Mouse (Mus musculus) ES-Bruce4 (cell line): Measurements from ENCODE around the gene Tspan3. TPM values are rescaled to one million over a fixed set of nuclear protein-coding genes. Genes with fewer than 3 reads are reported as not detected.

Experiments used
- H3K27ac ChIP-seq: 2 replicates; pipeline ENCODE4 v1.5.1; 2012; ENCODE audit warnings: low read length, inconsistent platforms; ENCODE audit not compliant: insufficient read depth
- H3K27me3 ChIP-seq: 2 replicates; pipeline ENCODE4 v1.6.1; 2012; ENCODE audit warnings: mild to moderate bottlenecking, low read length, inconsistent platforms; ENCODE audit not compliant: control insufficient read depth, poor library complexity, insufficient read depth, severe bottlenecking
- H3K36me3 ChIP-seq: 2 replicates; pipeline ENCODE4 v1.6.1; 2012; ENCODE audit warnings: inconsistent platforms, mild to moderate bottlenecking, low read length, moderate library complexity; ENCODE audit not compliant: control insufficient read depth, poor library complexity, insufficient read depth, severe bottlenecking
- H3K4me1 ChIP-seq: one replicate; pipeline ENCODE4 v1.8.1; 2011; ENCODE audit warnings: low read length; ENCODE audit not compliant: control insufficient read depth, insufficient read depth
- H3K4me3 ChIP-seq: 2 replicates; pipeline ENCODE4 v1.5.1; 2011; ENCODE audit warnings: low read depth, mild to moderate bottlenecking, low read length
- H3K9ac ChIP-seq: 2 replicates; pipeline ENCODE4 v1.6.1; 2012; ENCODE audit warnings: low read depth, mild to moderate bottlenecking, inconsistent platforms; ENCODE audit not compliant: poor library complexity, severe bottlenecking
- H3K9me3 ChIP-seq: replicated peaks from 2 replicates; pipeline ENCODE4 v1.6.1; 2012; ENCODE audit warnings: mild to moderate bottlenecking, low read length, inconsistent platforms; ENCODE audit not compliant: control insufficient read depth, poor library complexity, insufficient read depth, severe bottlenecking
- CTCF ChIP-seq: IDR thresholded peaks from one replicate; pipeline ENCODE4 v1.8.1; 2011; ENCODE audit warnings: low read depth, low read length
- EP300 ChIP-seq: IDR thresholded peaks from 2 replicates; pipeline ENCODE4 v1.6.1; 2011; ENCODE audit warnings: low read depth, low read length; ENCODE audit not compliant: insufficient read depth
- POLR2A ChIP-seq: IDR thresholded peaks from one replicate; pipeline ENCODE4 v1.8.1; 2011; ENCODE audit warnings: low read length; ENCODE audit not compliant: insufficient read depth
- polyA plus RNA-seq: library from polyadenylated mRNA; stranded (reverse); fragments of >200 nt; gene quantifications from 2 replicates; pipeline ENCODE4 v1.2.4, GENCODE M21; 2011; ENCODE audit warnings: low read depth; ENCODE audit not compliant: missing spikeins, insufficient read depth, insufficient read length

Gene Tspan3
- polyA plus RNA-seq, 1 experiment: 91.2 TPM

GRCm38 (mm10) chr9:56146326-56146923, 18.9 kb downstream of the Tspan3 start:
- Histone ChIP-seq H3K36me3 (peaks cover 5% of the 10 kb centered on the region; the same call in 1 of the 2 replicates), H3K27me3 (no peaks in the 10 kb centered on the region), H3K4me1 (no peaks in the 10 kb centered on the region), H3K9me3 (no peaks in the 10 kb centered on the region), H3K4me3 (no peak overlapping the region), H3K27ac (no peak overlapping the region), H3K9ac (no peak overlapping the region)
- TF ChIP-seq POLR2A: no peak
- TF ChIP-seq EP300: no peak
- TF ChIP-seq CTCF: no peak

DNA sequence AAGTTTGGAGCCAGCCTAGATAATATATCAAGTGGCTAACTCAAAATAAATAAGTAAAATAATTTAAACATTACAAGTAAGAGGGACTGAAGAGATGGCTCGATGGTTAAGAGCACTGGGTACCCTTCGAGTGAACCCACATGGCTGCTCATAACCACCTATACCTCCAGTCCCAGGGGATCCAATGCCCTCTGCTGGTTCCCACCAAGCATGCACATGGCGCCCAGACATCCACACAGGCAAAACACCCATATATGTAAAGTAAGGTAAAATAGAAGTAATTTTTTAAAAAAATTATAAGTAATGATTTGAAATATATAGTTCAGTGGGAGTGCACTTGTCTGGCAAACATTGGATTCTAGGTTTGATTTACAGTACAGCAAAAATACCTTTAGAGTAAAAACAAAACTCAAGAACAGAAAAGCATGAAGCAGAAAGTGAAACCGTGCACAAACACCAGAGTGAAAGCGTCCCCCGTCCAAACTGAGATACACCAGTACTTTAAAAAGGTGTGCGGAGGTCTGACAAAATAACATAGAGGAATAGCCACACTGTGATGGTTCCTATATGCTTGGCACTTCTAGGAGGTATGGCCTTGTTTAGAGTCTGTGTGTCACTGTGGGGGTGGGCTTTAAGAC, 20.8 kb downstream of the Tspan3 start:
- no peaks in the 10 kb centered on the region for H3K4me1 ChIP-seq
- no peaks in the 10 kb centered on the region for H3K9me3 ChIP-seq
- no peak overlapping the region for H3K9ac ChIP-seq
- no peak overlapping the region for H3K4me3 ChIP-seq
- TF ChIP-seq EP300: no peak
- TF ChIP-seq CTCF: no peak
- no peak for TF ChIP-seq POLR2A
- H3K27me3 ChIP-seq: no peaks in the 10 kb centered on the region
- H3K27ac ChIP-seq: no peak overlapping the region
- H3K36me3 ChIP-seq: peaks cover 5% of the 10 kb centered on the region; the same call in 1 of the 2 replicates

DNA sequence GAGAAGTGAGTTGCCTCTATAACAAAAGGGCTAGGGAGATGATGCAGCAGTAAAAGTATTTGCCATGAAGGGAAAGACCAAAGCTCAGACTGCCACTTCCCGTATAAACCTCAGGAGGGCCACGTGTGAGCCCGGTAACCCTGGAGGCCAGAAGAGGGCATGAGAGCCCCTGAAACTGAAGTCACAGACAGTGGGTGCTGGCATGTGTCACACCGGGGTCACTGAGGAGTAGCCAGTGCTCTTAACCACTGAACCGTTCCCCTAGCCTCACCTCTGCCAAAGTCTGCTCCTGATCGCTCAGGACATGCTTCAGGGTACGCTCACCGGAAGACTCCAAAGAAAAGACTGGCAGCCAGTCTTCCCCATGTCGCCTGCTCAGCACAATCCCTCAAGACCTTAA, 23.5 kb downstream of the Tspan3 start:
- H3K9me3 ChIP-seq: no peaks in the 10 kb centered on the region
- no peaks in the 10 kb centered on the region for H3K4me1 ChIP-seq
- H3K9ac ChIP-seq: no peak overlapping the region
- peaks cover 5% of the 10 kb centered on the region; the same call in 1 of the 2 replicates for H3K36me3 ChIP-seq
- no peaks in the 10 kb centered on the region for H3K27me3 ChIP-seq
- no peak for TF ChIP-seq POLR2A
- no peak for TF ChIP-seq EP300
- TF ChIP-seq CTCF: no peak
- no peak overlapping the region for H3K27ac ChIP-seq
- no peak overlapping the region for H3K4me3 ChIP-seq

DNA sequence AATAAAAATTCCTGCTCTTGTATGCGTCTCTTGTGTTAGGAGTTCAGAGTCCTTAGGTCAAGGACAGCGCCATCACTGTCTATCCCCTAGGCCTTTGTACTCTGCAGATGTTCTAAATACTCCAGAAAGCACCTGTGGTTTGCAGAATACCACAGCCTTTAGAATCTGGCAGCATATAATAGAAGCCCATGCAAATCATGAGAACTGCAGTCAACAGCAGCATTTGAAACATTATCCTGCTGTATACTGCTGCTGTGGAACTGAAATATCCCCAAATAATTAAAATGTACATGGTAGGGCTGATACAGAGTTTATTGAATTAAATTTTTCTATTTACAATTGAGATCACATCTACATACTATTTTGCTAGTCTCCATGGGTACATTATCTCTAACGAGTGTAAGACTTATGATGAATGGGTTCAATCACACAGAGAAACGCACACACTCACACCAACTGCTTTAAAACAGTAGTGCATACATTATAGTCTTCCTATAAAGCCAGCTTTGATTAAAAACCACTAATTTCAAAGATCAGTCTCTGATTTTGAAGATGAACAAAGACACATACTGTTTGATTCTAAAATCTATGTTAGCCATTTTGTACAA, 29.6 kb downstream of the Tspan3 start:
- H3K9ac ChIP-seq: no peak overlapping the region
- peaks cover 10% of the 10 kb centered on the region for H3K36me3 ChIP-seq
- H3K4me3 ChIP-seq: no peak overlapping the region
- no peaks in the 10 kb centered on the region for H3K27me3 ChIP-seq
- no peak overlapping the region for H3K27ac ChIP-seq
- H3K4me1 ChIP-seq: no peaks in the 10 kb centered on the region
- H3K9me3 ChIP-seq: no peaks in the 10 kb centered on the region
- TF ChIP-seq EP300 (no peak), POLR2A (no peak), CTCF (no peak)

DNA sequence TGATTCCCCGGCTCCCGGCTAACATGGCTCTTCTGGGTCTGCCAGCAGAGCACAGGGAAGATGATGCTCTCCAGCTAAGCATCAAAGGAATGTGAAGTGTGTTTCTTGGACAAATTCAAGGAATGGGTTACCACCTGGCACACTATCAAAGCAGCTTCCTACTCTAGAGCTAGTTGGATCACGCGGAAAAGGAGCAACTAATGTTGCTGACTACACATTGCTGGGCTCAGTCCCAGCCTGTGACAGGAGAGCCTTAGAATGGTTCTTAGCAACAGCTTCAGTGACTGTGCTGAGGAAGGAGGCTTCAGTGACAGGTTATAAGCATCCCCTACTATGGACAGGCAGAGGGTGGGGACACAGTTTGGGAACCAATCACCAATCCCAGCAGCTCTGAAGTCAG, 30.7 kb downstream of the Tspan3 start:
- no peak overlapping the region for H3K27ac ChIP-seq
- H3K27me3 ChIP-seq: no peaks in the 10 kb centered on the region
- no peaks in the 10 kb centered on the region for H3K9me3 ChIP-seq
- no peaks in the 10 kb centered on the region for H3K4me1 ChIP-seq
- TF ChIP-seq POLR2A: no peak
- TF ChIP-seq EP300: no peak
- TF ChIP-seq CTCF: no peak
- no peak overlapping the region for H3K9ac ChIP-seq
- no peak overlapping the region for H3K4me3 ChIP-seq
- peaks cover 10% of the 10 kb centered on the region for H3K36me3 ChIP-seq

DNA sequence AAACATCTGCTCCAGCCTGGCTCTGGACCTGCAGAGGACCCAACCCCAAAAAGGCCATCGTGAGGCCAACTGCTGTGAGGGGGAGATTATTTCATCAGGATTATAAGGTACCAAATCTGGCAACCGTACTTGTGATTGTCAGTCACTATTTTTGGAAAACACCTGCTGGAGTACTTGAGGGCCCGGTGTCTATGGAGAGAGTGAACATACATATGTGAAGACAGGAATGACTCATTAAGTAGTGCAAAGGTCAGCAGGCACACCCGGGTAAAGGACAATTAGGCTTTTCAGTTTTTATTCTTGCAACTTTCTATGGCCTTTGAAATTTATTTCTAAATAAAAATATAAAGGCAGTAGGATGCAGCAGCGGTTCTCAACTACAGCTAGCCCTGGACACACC, 31.3 kb downstream of the Tspan3 start:
- H3K36me3 ChIP-seq: peaks cover 10% of the 10 kb centered on the region
- no peaks in the 10 kb centered on the region for H3K27me3 ChIP-seq
- no peaks in the 10 kb centered on the region for H3K9me3 ChIP-seq
- H3K27ac ChIP-seq: no peak overlapping the region
- TF ChIP-seq CTCF (no peak), EP300 (no peak), POLR2A (no peak)
- H3K4me3 ChIP-seq: no peak overlapping the region
- no peaks in the 10 kb centered on the region for H3K4me1 ChIP-seq
- no peak overlapping the region for H3K9ac ChIP-seq
